ENCODE assay signal across 10 mouse cellular contexts in the genomic region with DNA sequence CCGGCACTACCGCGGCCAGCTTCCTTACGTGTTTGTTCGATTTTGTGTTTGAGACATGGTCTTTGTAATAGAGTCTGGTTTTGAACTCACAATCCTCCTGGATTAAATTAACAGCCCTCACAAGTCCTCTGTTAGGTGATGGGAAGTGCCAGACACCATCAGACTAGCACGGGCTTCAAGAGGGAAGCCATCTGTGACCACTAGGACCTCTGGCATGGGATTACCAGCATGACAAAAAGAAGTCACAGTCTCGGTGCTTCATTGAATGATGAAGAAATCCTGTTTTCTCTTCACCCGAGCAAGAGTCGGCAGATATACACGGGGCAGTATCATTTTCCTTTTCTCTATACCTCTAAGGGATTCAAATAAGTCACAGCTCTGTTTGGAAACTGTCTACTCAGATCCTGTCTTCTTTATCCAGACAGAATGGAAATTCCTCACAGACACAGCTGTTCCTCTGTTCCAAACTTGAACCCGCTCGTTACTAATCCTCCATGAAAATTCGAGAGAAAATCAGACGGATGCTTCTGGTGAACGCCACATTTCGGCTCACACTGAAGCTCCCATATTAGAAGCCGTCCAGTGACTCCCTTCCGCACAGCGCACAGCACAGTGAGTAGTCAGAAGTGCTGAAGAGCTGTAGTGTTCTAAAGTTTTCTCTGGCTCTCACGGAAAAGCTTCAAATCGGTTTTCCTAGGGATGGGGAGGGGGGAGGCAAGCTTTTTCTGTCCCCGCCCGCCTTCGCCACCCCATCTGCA. TPM values are rescaled to one million over a fixed set of nuclear protein-coding genes. Genes with fewer than 3 reads are reported as not detected.
DNase-seq lines count a peak whose midpoint lies in the region; ATAC-seq and TF ChIP-seq lines count a peak whose summit lies in the region.
"Had no signal": no experiment of that assay in that cellular context is flagged by ENCODE, and none has a peak within 500 bp of the region (broad histone marks: within the 10 kb centered on the region; RNA-seq: fewer than 3 reads in every experiment).

No protein-coding gene starts in this region.

- H3K27ac ChIP-seq in lung, embryonic 14.5 days (ENCODE audit: low read depth) = no peak overlapping the region; the same call in 1 of the 2 replicates
- H3K27ac ChIP-seq in forebrain, embryonic 13.5 days = no peak overlapping the region
- H3K27ac ChIP-seq in limb, embryonic 10.5 days = peak overlapping the region; percentile 27; the same call in 1 of the 2 replicates
- peak overlapping the region; percentile 45; the same call in 1 of the 2 replicates for H3K27ac ChIP-seq in stomach, embryonic 15.5 days

- ATAC-seq in lung, embryonic 14.5 days (ENCODE audit: insufficient read depth) = no peak
- no peak for ATAC-seq in forebrain, embryonic 13.5 days
- ATAC-seq in stomach, embryonic 15.5 days (ENCODE audit: insufficient read depth, low FRiP score, low read depth) = no peak; the same call in 1 of the 2 replicates
- ATAC-seq in activated CD4-positive, CD25-positive, alpha-beta regulatory T cell, adult 4 months = no peak

- DNase-seq in lung, embryonic 14.5 days = no peak
- no peak for DNase-seq in lung, postnatal 36 days
- no peak for DNase-seq in limb, embryonic 10.5 days (ENCODE audit: low spot score)
- DNase-seq in urinary bladder, postnatal 10 days (ENCODE audit: low spot score) = no peak
- no peak for DNase-seq in B cell, adult 2 months
- DNase-seq: kidney, postnatal 36 days had no signal

- H3K4me3 ChIP-seq in lung, embryonic 14.5 days (ENCODE audit: low read depth, low read length) = no peak overlapping the region
- H3K4me3 ChIP-seq in forebrain, embryonic 13.5 days = peak overlapping the region; percentile 5; the same call in 1 of the 2 replicates
- no peak overlapping the region for H3K4me3 ChIP-seq in limb, embryonic 10.5 days
- peak overlapping the region; percentile 13; the same call in 1 of the 2 replicates for H3K4me3 ChIP-seq in stomach, embryonic 15.5 days (replicated peaks)
- H3K4me3 ChIP-seq: megakaryocyte, embryonic 14.5 days had no signal

- H3K4me2 ChIP-seq in lung, embryonic 14.5 days = peak overlapping the region; percentile 10; the same call in 1 of the 2 replicates
- H3K4me2 ChIP-seq in forebrain, embryonic 13.5 days = peak overlapping the region; percentile 30
- peak overlapping the region; percentile 33 for H3K4me2 ChIP-seq in stomach, embryonic 15.5 days

- H3K9me3 ChIP-seq in lung, embryonic 14.5 days (ENCODE audit: low read depth, low read length) = no peaks in the 10 kb centered on the region
- H3K9me3 ChIP-seq in forebrain, embryonic 13.5 days (replicated peaks) = no peaks in the 10 kb centered on the region
- no peaks in the 10 kb centered on the region for H3K9me3 ChIP-seq in limb, embryonic 10.5 days (replicated peaks)
- no peaks in the 10 kb centered on the region for H3K9me3 ChIP-seq in stomach, embryonic 15.5 days
- H3K9me3 ChIP-seq: megakaryocyte, embryonic 14.5 days had no signal

- 52% methylated on average over 24 of the region's 24 CpGs for WGBS in lung, embryonic 14.5 days
- WGBS in forebrain, embryonic 13.5 days = 28% methylated on average over 24 of the region's 24 CpGs
- WGBS in limb, embryonic 10.5 days = 62% methylated on average over 24 of the region's 24 CpGs
- WGBS in stomach, embryonic 15.5 days = 51% methylated on average over 24 of the region's 24 CpGs

- no peak overlapping the region; the same call in 1 of the 2 replicates for H3K9ac ChIP-seq in lung, embryonic 14.5 days
- H3K9ac ChIP-seq in forebrain, embryonic 13.5 days = no peak overlapping the region
- no peak overlapping the region for H3K9ac ChIP-seq in stomach, embryonic 15.5 days

- TF ChIP-seq CTCF in lung, embryonic 14.5 days (IDR thresholded peaks at IDR 0.05; ENCODE audit: low read depth) = no peak

- no peaks in the 10 kb centered on the region for H3K27me3 ChIP-seq in lung, embryonic 14.5 days (ENCODE audit: insufficient read depth, low read length)
- no peaks in the 10 kb centered on the region for H3K27me3 ChIP-seq in forebrain, embryonic 13.5 days
- no peaks in the 10 kb centered on the region for H3K27me3 ChIP-seq in limb, embryonic 10.5 days (ENCODE audit: low read depth, poor library complexity, severe bottlenecking)
- no peaks in the 10 kb centered on the region for H3K27me3 ChIP-seq in stomach, embryonic 15.5 days (replicated peaks)
- H3K27me3 ChIP-seq: megakaryocyte, embryonic 14.5 days had no signal

- H3K36me3 ChIP-seq in lung, embryonic 14.5 days (ENCODE audit: insufficient read depth) = no peaks in the 10 kb centered on the region
- H3K36me3 ChIP-seq in forebrain, embryonic 13.5 days (ENCODE audit: poor library complexity, severe bottlenecking) = no peaks in the 10 kb centered on the region
- H3K36me3 ChIP-seq in limb, embryonic 10.5 days = no peaks in the 10 kb centered on the region
- no peaks in the 10 kb centered on the region for H3K36me3 ChIP-seq in stomach, embryonic 15.5 days

- H3K4me1 ChIP-seq in lung, embryonic 14.5 days (ENCODE audit: insufficient read depth) = no peaks in the 10 kb centered on the region
- H3K4me1 ChIP-seq in forebrain, embryonic 13.5 days = peaks cover 8% of the 10 kb centered on the region; the same call in 1 of the 2 replicates
- peaks cover 8% of the 10 kb centered on the region for H3K4me1 ChIP-seq in limb, embryonic 10.5 days
- H3K4me1 ChIP-seq in stomach, embryonic 15.5 days = no peaks in the 10 kb centered on the region

RNA-seq across cellular contexts. Expression of gene Cstf2t, which starts 8.5 kb away (rescaled TPM):
- 36.1 and 38.0 TPM in 2 replicates for polyA plus RNA-seq in lung, embryonic 14.5 days (2014; fragmentation: Nextera tagmentation; extraction: Ambion mirVana)
- polyA plus RNA-seq in forebrain, embryonic 13.5 days (2015; fragmentation: Nextera tagmentation; extraction: Ambion mirVana) = 65.2 and 67.7 TPM in 2 replicates
- polyA plus RNA-seq in limb, embryonic 10.5 days (2016; fragmentation: Nextera tagmentation; extraction: Ambion mirVana) = 50.7 and 59.7 TPM in 2 replicates
- polyA plus RNA-seq in stomach, embryonic 15.5 days (2015; fragmentation: Nextera tagmentation; extraction: Ambion mirVana) = 39.4 and 43.5 TPM in 2 replicates
- polyA plus RNA-seq in activated CD4-positive, CD25-positive, alpha-beta regulatory T cell, adult 4 months (2017; shearing (Covaris generic)) = 10 to 100 TPM; 14.2 to 19.4 TPM

Comparison
In these comparisons a context has a peak if more than half of its experiments do, and no peak if none do; other contexts are left out.
1. H3K27ac ChIP-seq: peak in limb, embryonic 10.5 days (single experiment) and stomach, embryonic 15.5 days (single experiment); none in lung, embryonic 14.5 days (single experiment) and forebrain, embryonic 13.5 days (single experiment).
2. H3K4me3 ChIP-seq: peak in forebrain, embryonic 13.5 days (single experiment) and stomach, embryonic 15.5 days (single experiment); none in lung, embryonic 14.5 days (single experiment) and limb, embryonic 10.5 days (single experiment).
3. Peak in every context shown above with its lines, with median percentiles within 50 percentile points of each other: H3K4me2 ChIP-seq.